In the genomic region with DNA sequence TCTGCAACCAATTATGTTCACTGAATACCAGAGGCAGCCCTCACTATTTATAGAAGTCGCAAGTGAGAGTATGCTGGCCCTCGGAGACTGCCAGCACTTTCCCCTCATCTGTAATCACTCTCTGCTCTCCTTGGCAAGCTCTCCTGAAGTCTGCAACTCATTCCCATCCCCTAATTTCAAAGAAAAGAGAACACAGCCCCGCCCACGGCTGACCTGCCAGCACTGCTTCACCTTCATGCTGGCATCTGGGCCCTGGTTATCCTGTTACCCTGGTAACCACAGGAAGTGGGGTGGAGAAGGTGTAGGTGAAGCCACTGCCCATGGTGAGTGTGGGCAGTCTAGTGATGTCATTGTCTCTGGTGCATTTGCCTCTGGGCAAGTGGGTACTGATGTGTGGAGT, we compare ENCODE assay signal across 12 mouse cellular contexts.
DNase-seq lines count a peak whose midpoint lies in the region; ATAC-seq and TF ChIP-seq lines count a peak whose summit lies in the region.
"Had no signal": no experiment of that assay in that cellular context is flagged by ENCODE, and none has a peak within 500 bp of the region (broad histone marks: within the 10 kb centered on the region; RNA-seq: fewer than 3 reads in every experiment).

No protein-coding gene starts in this region.

- H3K4me3 ChIP-seq in forebrain, embryonic 10.5 days = no peak overlapping the region
- no peak overlapping the region for H3K4me3 ChIP-seq in forebrain, embryonic 13.5 days
- H3K4me3 ChIP-seq in embryonic facial prominence, embryonic 11.5 days (ENCODE audit: low read depth, low read length) = no peak overlapping the region
- no peak overlapping the region for H3K4me3 ChIP-seq in heart, embryonic 14.5 days (ENCODE audit: control insufficient read depth in 1 of 2, insufficient read depth in 1 of 2, low read depth in 1 of 2, low read length in 2 of 2)
- H3K4me3 ChIP-seq in lung, embryonic 16.5 days (ENCODE audit: low read length) = no peak overlapping the region
- H3K4me3 ChIP-seq in cerebellum, adult 2 months (replicated peaks; ENCODE audit: insufficient read depth, low read depth, low read length) = no peak overlapping the region
- no peak overlapping the region for H3K4me3 ChIP-seq in midbrain, embryonic 13.5 days (replicated peaks)
- no peak overlapping the region for H3K4me3 ChIP-seq in midbrain, embryonic 14.5 days (replicated peaks; ENCODE audit: low read depth, low read length)
- H3K4me3 ChIP-seq: hindbrain, embryonic 15.5 days; liver, embryonic 12.5 days had no signal

- no peak overlapping the region for H3K9ac ChIP-seq in forebrain, embryonic 13.5 days
- no peak overlapping the region for H3K9ac ChIP-seq in embryonic facial prominence, embryonic 11.5 days (replicated peaks; ENCODE audit: low read length)
- H3K9ac ChIP-seq in heart, embryonic 14.5 days (ENCODE audit: low read length) = no peak overlapping the region
- no peak overlapping the region for H3K9ac ChIP-seq in lung, embryonic 16.5 days (ENCODE audit: low read length)
- no peak overlapping the region for H3K9ac ChIP-seq in midbrain, embryonic 13.5 days (replicated peaks)
- H3K9ac ChIP-seq in midbrain, embryonic 14.5 days (replicated peaks; ENCODE audit: low read length) = no peak overlapping the region
- H3K9ac ChIP-seq: hindbrain, embryonic 15.5 days; liver, embryonic 12.5 days had no signal

- peak; percentile 38 for DNase-seq in forebrain, embryonic 10.5 days (ENCODE audit: extremely low spot score, low spot score)
- peak; percentile 70 for DNase-seq in embryonic facial prominence, embryonic 11.5 days (ENCODE audit: low spot score)
- DNase-seq in cerebellum, adult 2 months = no peak
- no peak for DNase-seq in midbrain, embryonic 14.5 days
- DNase-seq: B cell, adult 2 months; kidney, postnatal 36 days had no signal

- H3K27ac ChIP-seq in forebrain, embryonic 10.5 days = peak overlapping the region; percentile 32; the same call in 1 of the 2 replicates
- H3K27ac ChIP-seq in forebrain, embryonic 13.5 days = no peak overlapping the region
- no peak overlapping the region; the same call in 1 of the 2 replicates for H3K27ac ChIP-seq in embryonic facial prominence, embryonic 11.5 days (replicated peaks; ENCODE audit: low read depth, low read length)
- peak overlapping the region; percentile 76 to 80 for H3K27ac ChIP-seq in heart, embryonic 14.5 days (replicated peaks in 1 of 2; ENCODE audit: control insufficient read depth in 1 of 2, insufficient read depth in 1 of 2, low read depth in 2 of 2, low read length in 2 of 2)
- H3K27ac ChIP-seq in lung, embryonic 16.5 days (ENCODE audit: low read length) = peak overlapping the region; percentile 81
- no peak overlapping the region for H3K27ac ChIP-seq in cerebellum, adult 2 months (ENCODE audit: insufficient read depth, low read length)
- no peak overlapping the region for H3K27ac ChIP-seq in midbrain, embryonic 13.5 days
- no peak overlapping the region for H3K27ac ChIP-seq in midbrain, embryonic 14.5 days (replicated peaks; ENCODE audit: low read depth, low read length)
- H3K27ac ChIP-seq: hindbrain, embryonic 15.5 days; liver, embryonic 12.5 days had no signal

- TF ChIP-seq CTCF in cerebellum, adult 2 months (IDR thresholded peaks at IDR 0.05; ENCODE audit: borderline replicate concordance, insufficient read depth, low read depth, low read length) = no peak

- no peak for ATAC-seq in forebrain, embryonic 13.5 days
- 0 out of 2 replicates have a peak, but pooled peaks have one; percentile 52 for ATAC-seq in embryonic facial prominence, embryonic 11.5 days (replicated peaks; ENCODE audit: insufficient number of reproducible peaks, low FRiP score, low TSS enrichment, low read depth)
- ATAC-seq in heart, embryonic 14.5 days (ENCODE audit: insufficient number of reproducible peaks, insufficient read depth, low FRiP score, low read depth) = peak; percentile 69
- peak; percentile 93 for ATAC-seq in lung, embryonic 16.5 days (ENCODE audit: low read depth)
- no peak for ATAC-seq in midbrain, embryonic 13.5 days
- ATAC-seq in midbrain, embryonic 14.5 days (ENCODE audit: low FRiP score, low TSS enrichment) = no peak
- ATAC-seq: liver, embryonic 12.5 days had no signal

- H3K27me3 ChIP-seq in forebrain, embryonic 10.5 days (ENCODE audit: poor library complexity, severe bottlenecking) = no peaks in the 10 kb centered on the region
- no peaks in the 10 kb centered on the region for H3K27me3 ChIP-seq in forebrain, embryonic 13.5 days
- H3K27me3 ChIP-seq in embryonic facial prominence, embryonic 11.5 days (ENCODE audit: control insufficient read depth, insufficient read depth, low read length) = no peaks in the 10 kb centered on the region
- H3K27me3 ChIP-seq in heart, embryonic 14.5 days (ENCODE audit: control insufficient read depth, insufficient read depth, low read length) = no peaks in the 10 kb centered on the region
- no peaks in the 10 kb centered on the region for H3K27me3 ChIP-seq in lung, embryonic 16.5 days (ENCODE audit: control insufficient read depth, insufficient read depth, low read depth, low read length)
- H3K27me3 ChIP-seq in cerebellum, adult 2 months (ENCODE audit: control insufficient read depth, insufficient read depth, low read length) = no peaks in the 10 kb centered on the region
- H3K27me3 ChIP-seq in midbrain, embryonic 13.5 days = no peaks in the 10 kb centered on the region
- H3K27me3 ChIP-seq in midbrain, embryonic 14.5 days (ENCODE audit: control insufficient read depth, insufficient read depth, low read length) = no peaks in the 10 kb centered on the region
- H3K27me3 ChIP-seq: hindbrain, embryonic 15.5 days; liver, embryonic 12.5 days had no signal

- H3K36me3 ChIP-seq in forebrain, embryonic 10.5 days (replicated peaks) = no peaks in the 10 kb centered on the region
- no peaks in the 10 kb centered on the region for H3K36me3 ChIP-seq in forebrain, embryonic 13.5 days (ENCODE audit: poor library complexity, severe bottlenecking)
- H3K36me3 ChIP-seq in embryonic facial prominence, embryonic 11.5 days (replicated peaks; ENCODE audit: control insufficient read depth, insufficient read depth, low read depth, low read length) = no peaks in the 10 kb centered on the region
- no peaks in the 10 kb centered on the region for H3K36me3 ChIP-seq in heart, embryonic 14.5 days (ENCODE audit: control insufficient read depth, insufficient read depth, low read length)
- no peaks in the 10 kb centered on the region for H3K36me3 ChIP-seq in lung, embryonic 16.5 days (ENCODE audit: control insufficient read depth, insufficient read depth, low read length)
- no peaks in the 10 kb centered on the region for H3K36me3 ChIP-seq in midbrain, embryonic 13.5 days
- no peaks in the 10 kb centered on the region for H3K36me3 ChIP-seq in midbrain, embryonic 14.5 days (ENCODE audit: control insufficient read depth, insufficient read depth, low read length)
- H3K36me3 ChIP-seq: hindbrain, embryonic 15.5 days; liver, embryonic 12.5 days had no signal

- peaks cover 11% of the 10 kb centered on the region for H3K4me1 ChIP-seq in forebrain, embryonic 10.5 days
- H3K4me1 ChIP-seq in forebrain, embryonic 13.5 days = peaks cover 4% of the 10 kb centered on the region
- peaks cover 6% of the 10 kb centered on the region for H3K4me1 ChIP-seq in embryonic facial prominence, embryonic 11.5 days (ENCODE audit: control insufficient read depth, insufficient read depth, low read length)
- peaks cover 6 to 19% of the 10 kb centered on the region in 2 experiments for H3K4me1 ChIP-seq in heart, embryonic 14.5 days (ENCODE audit: control insufficient read depth in 2 of 2, insufficient read depth in 2 of 2, low read length in 2 of 2)
- H3K4me1 ChIP-seq in lung, embryonic 16.5 days (replicated peaks; ENCODE audit: control insufficient read depth, insufficient read depth, low read length) = peaks cover 6% of the 10 kb centered on the region; the same call in 1 of the 2 replicates
- H3K4me1 ChIP-seq in cerebellum, adult 2 months (ENCODE audit: control insufficient read depth, insufficient read depth, low read length) = no peaks in the 10 kb centered on the region
- no peaks in the 10 kb centered on the region for H3K4me1 ChIP-seq in midbrain, embryonic 13.5 days (replicated peaks)
- H3K4me1 ChIP-seq in midbrain, embryonic 14.5 days (ENCODE audit: control insufficient read depth, insufficient read depth, low read length) = no peaks in the 10 kb centered on the region
- H3K4me1 ChIP-seq: hindbrain, embryonic 15.5 days; liver, embryonic 12.5 days had no signal

- H3K4me2 ChIP-seq in forebrain, embryonic 13.5 days = no peak overlapping the region
- H3K4me2 ChIP-seq in embryonic facial prominence, embryonic 11.5 days (ENCODE audit: low read depth, low read length) = no peak overlapping the region
- 0 out of 2 replicates have a peak overlapping the region, but pooled peaks have one; percentile 6 for H3K4me2 ChIP-seq in heart, embryonic 14.5 days (ENCODE audit: low read length)
- no peak overlapping the region; the same call in 1 of the 2 replicates for H3K4me2 ChIP-seq in lung, embryonic 16.5 days (ENCODE audit: low read depth, low read length)
- no peak overlapping the region for H3K4me2 ChIP-seq in midbrain, embryonic 13.5 days (replicated peaks)
- no peak overlapping the region for H3K4me2 ChIP-seq in midbrain, embryonic 14.5 days (ENCODE audit: low read length)
- H3K4me2 ChIP-seq: hindbrain, embryonic 15.5 days; liver, embryonic 12.5 days had no signal

- no peaks in the 10 kb centered on the region for H3K9me3 ChIP-seq in forebrain, embryonic 10.5 days
- no peaks in the 10 kb centered on the region for H3K9me3 ChIP-seq in forebrain, embryonic 13.5 days (replicated peaks)
- no peaks in the 10 kb centered on the region for H3K9me3 ChIP-seq in embryonic facial prominence, embryonic 11.5 days (replicated peaks; ENCODE audit: control insufficient read depth, low read length)
- H3K9me3 ChIP-seq in heart, embryonic 14.5 days (ENCODE audit: control insufficient read depth, low read length) = no peaks in the 10 kb centered on the region
- no peaks in the 10 kb centered on the region for H3K9me3 ChIP-seq in lung, embryonic 16.5 days (ENCODE audit: control insufficient read depth, low read length)
- H3K9me3 ChIP-seq in midbrain, embryonic 13.5 days = no peaks in the 10 kb centered on the region
- H3K9me3 ChIP-seq in midbrain, embryonic 14.5 days (ENCODE audit: control insufficient read depth, low read length) = no peaks in the 10 kb centered on the region
- H3K9me3 ChIP-seq: hindbrain, embryonic 15.5 days; liver, embryonic 12.5 days had no signal

- no peak for TF ChIP-seq POLR2A in cerebellum, adult 2 months (IDR thresholded peaks at IDR 0.05; ENCODE audit: borderline replicate concordance, insufficient read depth, low read length)

- 55% methylated on average over 4 of the region's 4 CpGs for WGBS in forebrain, embryonic 10.5 days
- WGBS in forebrain, embryonic 13.5 days = 37% methylated on average over 4 of the region's 4 CpGs
- WGBS in embryonic facial prominence, embryonic 11.5 days = 20% methylated on average over 4 of the region's 4 CpGs
- WGBS in heart, embryonic 14.5 days = 11% methylated on average over 4 of the region's 4 CpGs
- 17% methylated on average over 4 of the region's 4 CpGs for WGBS in lung, embryonic 16.5 days
- 24% methylated on average over 4 of the region's 4 CpGs for WGBS in cerebellum, adult 2 months
- 68% methylated on average over 4 of the region's 4 CpGs for WGBS in midbrain, embryonic 13.5 days
- WGBS in midbrain, embryonic 14.5 days = 68% methylated on average over 4 of the region's 4 CpGs

Comparison
In these comparisons a context has a peak if more than half of its experiments do, and no peak if none do; other contexts are left out.
1. H3K27ac ChIP-seq: peak in forebrain, embryonic 10.5 days (single experiment), heart, embryonic 14.5 days (2 of 2) and lung, embryonic 16.5 days (single experiment); none in forebrain, embryonic 13.5 days (single experiment), embryonic facial prominence, embryonic 11.5 days (single experiment), cerebellum, adult 2 months (single experiment), midbrain, embryonic 13.5 days (single experiment) and midbrain, embryonic 14.5 days (single experiment).
2. DNase-seq: peak in forebrain, embryonic 10.5 days (single experiment) and embryonic facial prominence, embryonic 11.5 days (single experiment); none in cerebellum, adult 2 months (0 of 2) and midbrain, embryonic 14.5 days (single experiment).
3. ATAC-seq: peak in embryonic facial prominence, embryonic 11.5 days (single experiment), heart, embryonic 14.5 days (single experiment) and lung, embryonic 16.5 days (single experiment); none in forebrain, embryonic 13.5 days (single experiment), midbrain, embryonic 13.5 days (single experiment) and midbrain, embryonic 14.5 days (single experiment).